Mouse (Mus musculus) embryonic fibroblast, embryonic 13.5 days (primary cell): ENCODE measurements around the gene Mff.

Experiments
- CTCF ChIP-seq: IDR thresholded peaks from 2 replicates; pipeline ENCODE4 v1.5.1; 2011; ENCODE audit warnings: mild to moderate bottlenecking, control low read depth, low read length, moderate library complexity, borderline replicate concordance; ENCODE audit not compliant: insufficient read depth
- POLR2A ChIP-seq: IDR thresholded peaks from 2 replicates; pipeline ENCODE4 v1.6.1; 2011; ENCODE audit warnings: low read depth, mild to moderate bottlenecking, control low read depth, low read length, moderate library complexity

DNA sequence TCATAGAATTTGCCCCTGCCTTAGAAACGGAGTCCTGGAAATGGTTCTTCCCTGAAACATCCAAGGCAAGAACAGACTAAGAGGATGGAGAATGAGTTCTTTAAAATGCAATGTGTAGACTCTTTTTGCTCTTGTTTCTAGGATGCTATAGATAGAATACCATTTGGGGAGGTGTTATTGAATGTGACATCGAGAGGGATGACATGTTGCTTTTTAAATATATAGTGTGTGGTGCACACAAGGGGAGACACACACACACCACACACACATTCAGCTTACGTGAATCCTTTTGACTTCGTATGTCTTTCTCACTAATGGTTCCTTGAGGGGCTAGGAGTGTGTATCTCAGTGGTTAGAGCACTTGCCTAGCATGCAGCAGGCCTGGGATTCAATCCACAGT lies 50.6 kb downstream of the Mff start:
- TF ChIP-seq POLR2A = no peak
- TF ChIP-seq CTCF = no peak
